Mouse (Mus musculus) G1E (cell line): ENCODE results near the gene Gm5460. TPM values are rescaled to one million over a fixed set of nuclear protein-coding genes. Genes with fewer than 3 reads are reported as not detected.

Source experiments
- ATAC-seq: 2 replicates; pipeline ENCODE4 v1.8.0; 2016; ENCODE audit warnings: mild to moderate bottlenecking; ENCODE audit not compliant: insufficient number of reproducible peaks, poor library complexity, low FRiP score, severe bottlenecking; ENCODE audit errors: extremely low read depth
- DNase-seq: peaks from one replicate; pipeline ENCODE4 v3.0.0; 2012; ENCODE audit warnings: low spot score
- H3K27me3 ChIP-seq: 2 replicates; pipeline ENCODE4 v1.6.1; 2012; ENCODE audit warnings: mild to moderate bottlenecking, low read length, inconsistent platforms; ENCODE audit not compliant: insufficient read depth
- H3K36me3 ChIP-seq: replicated peaks from 2 replicates; pipeline ENCODE3; 2012; ENCODE audit warnings: mild to moderate bottlenecking, inconsistent platforms
- H3K4me1 ChIP-seq: 2 replicates; pipeline ENCODE4 v1.6.1; 2012; ENCODE audit warnings: low read depth, low read length, inconsistent platforms, mixed read lengths; ENCODE audit not compliant: insufficient read depth
- H3K4me3 ChIP-seq: 2 replicates; pipeline ENCODE4 v1.5.1; 2012; ENCODE audit warnings: low read depth, mild to moderate bottlenecking, inconsistent platforms, low read length, moderate library complexity, mixed read lengths
- H3K9me3 ChIP-seq: replicated peaks from 2 replicates; pipeline ENCODE4 v1.6.1; 2012; ENCODE audit warnings: inconsistent platforms
- CTCF ChIP-seq: IDR thresholded peaks from 2 replicates; pipeline ENCODE4 v1.5.1; 2012; ENCODE audit warnings: low read depth, low read length, inconsistent platforms, mixed read lengths
- GATA1 ChIP-seq: IDR thresholded peaks from 2 replicates; pipeline ENCODE4 v1.6.1; 2012; ENCODE audit warnings: borderline replicate concordance, low read length, inconsistent platforms, mixed read lengths
- GATA2 ChIP-seq: IDR thresholded peaks from 2 replicates; pipeline ENCODE4 v1.6.1; 2012; ENCODE audit warnings: low read depth, low read length, inconsistent platforms, borderline replicate concordance
- POLR2AphosphoS5 ChIP-seq: IDR thresholded peaks from 2 replicates; pipeline ENCODE4 v1.6.1; 2012; ENCODE audit warnings: low read depth, low read length, inconsistent platforms; ENCODE audit not compliant: insufficient replicate concordance
- TAL1 ChIP-seq: conservative IDR thresholded peaks from 2 replicates; pipeline ENCODE4 v1.6.1; 2012; ENCODE audit warnings: low read depth, low read length, inconsistent platforms, mixed read lengths
- polyA plus RNA-seq: library from polyadenylated mRNA; stranded (reverse); fragments of >175 nt; gene quantifications from 2 replicates; pipeline ENCODE4 v1.2.3, GENCODE M21; 2012
- total RNA-seq, 2 experiments: library from RNA; stranded (forward) in 1 of 2; stranded (reverse) in 1 of 2; fragments of 200-1000 nt in 1 of 2; fragments of >200 nt in 1 of 2; fragmentation: Nextera tagmentation in 1 of 2; gene quantifications; 2 replicates each; pipeline ENCODE4 v1.2.3; 2014 to 2017

The Gm5460 gene
- total and polyA plus RNA-seq, 3 experiments, result not detected

- DNase-seq (no peak), ATAC-seq (no peak)
- H3K36me3 ChIP-seq, result no peaks in the 10 kb centered on the region
- peaks cover 32% of the 10 kb centered on the region for H3K9me3 ChIP-seq
- no peak for TF ChIP-seq TAL1
- no peak for TF ChIP-seq GATA1
- TF ChIP-seq GATA2, result no peak
- TF ChIP-seq CTCF, result no peak
- TF ChIP-seq POLR2AphosphoS5, result no peak
- H3K4me1 ChIP-seq, result no peaks in the 10 kb centered on the region
- H3K27me3 ChIP-seq, result no peaks in the 10 kb centered on the region
- no peak within 1 kb of the TSS for H3K4me3 ChIP-seq
Observed at GRCm38 (mm10) chr14:34015063-34015462, 1.5 kb upstream of the Gm5460 start, which contains the start of gene Gm30083. Gm30083 (minus strand) TSS chr14:34015182.

DNA sequence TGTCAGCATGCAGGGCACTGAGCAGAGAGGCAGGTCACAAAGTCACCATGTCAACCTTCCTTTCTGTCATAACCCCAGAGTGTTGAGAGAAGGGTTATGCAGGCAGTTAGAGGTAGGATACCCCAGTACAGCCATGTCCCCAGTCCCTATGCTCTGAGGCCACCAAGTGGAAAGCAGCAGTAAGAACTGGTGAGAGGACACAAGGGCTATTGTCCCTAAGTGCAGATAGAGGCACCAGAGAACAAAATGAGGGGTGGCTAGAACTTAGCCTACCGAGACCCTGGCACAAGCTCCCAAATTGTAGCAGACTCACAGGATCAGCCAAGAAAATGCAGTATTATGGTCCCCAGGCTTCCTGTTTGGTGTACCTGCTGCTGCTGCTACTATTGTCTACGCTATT is 380 bp downstream of the Gm5460 start:
- H3K4me3 ChIP-seq, result no peak overlapping the region
- no peak for ATAC-seq

GRCm38 (mm10) chr14:34026710-34027109 is 10.2 kb downstream of the Gm5460 start:
- Histone ChIP-seq H3K27me3 (no peaks in the 10 kb centered on the region), H3K9me3 (peaks cover 7% of the 10 kb centered on the region), H3K4me3 (no peak overlapping the region), H3K4me1 (no peaks in the 10 kb centered on the region), H3K36me3 (no peaks in the 10 kb centered on the region)
- TF ChIP-seq GATA2 (no peak), POLR2AphosphoS5 (no peak), GATA1 (no peak), TAL1 (no peak), CTCF (no peak)
- no peak for DNase-seq
- no peak for ATAC-seq

More for the DNA sequence above, 380 bp downstream of the Gm5460 start:
- Histone ChIP-seq H3K9me3 (peaks cover 32% of the 10 kb centered on the region), H3K4me1 (no peaks in the 10 kb centered on the region), H3K36me3 (no peaks in the 10 kb centered on the region), H3K27me3 (no peaks in the 10 kb centered on the region)
- no peak for TF ChIP-seq GATA2
- TF ChIP-seq CTCF, result no peak
- no peak for TF ChIP-seq GATA1
- no peak for TF ChIP-seq POLR2AphosphoS5
- TF ChIP-seq TAL1, result no peak
- DNase-seq, result no peak

- Histone ChIP-seq H3K36me3 (no peaks in the 10 kb centered on the region), H3K4me1 (no peaks in the 10 kb centered on the region), H3K4me3 (no peak overlapping the region), H3K27me3 (no peaks in the 10 kb centered on the region), H3K9me3 (peaks cover 20% of the 10 kb centered on the region)
- DNase-seq (no peak), ATAC-seq (no peak)
- TF ChIP-seq GATA1 (no peak), POLR2AphosphoS5 (no peak)
Observed at GRCm38 (mm10) chr14:34033841-34034610, 17.5 kb downstream of the Gm5460 start.

DNA sequence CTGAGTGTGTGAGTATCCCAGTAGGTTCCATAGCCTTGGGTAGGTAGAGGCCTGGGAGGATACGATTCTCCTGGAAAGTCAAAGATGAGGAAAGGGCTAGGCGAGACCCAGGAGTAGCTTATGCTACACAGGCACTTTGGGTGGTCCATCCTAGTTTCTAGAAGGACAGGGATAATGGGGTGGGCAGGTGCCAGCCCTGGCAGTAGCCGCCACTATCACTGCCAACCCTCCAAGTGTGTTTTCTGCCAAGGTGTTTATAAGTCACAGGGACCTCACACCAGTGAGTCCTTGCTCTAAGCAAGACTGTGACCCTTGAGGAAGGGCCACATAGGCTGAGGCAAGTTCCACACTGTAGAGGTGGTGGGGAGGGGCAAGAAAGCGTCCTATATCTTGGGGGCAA is 24.7 kb downstream of the Gm5460 start:
- ATAC-seq (no peak), DNase-seq (no peak)
- H3K9me3 ChIP-seq, result peaks cover 48% of the 10 kb centered on the region
- no peaks in the 10 kb centered on the region for H3K36me3 ChIP-seq
- H3K4me1 ChIP-seq, result no peaks in the 10 kb centered on the region
- TF ChIP-seq GATA2 (no peak), TAL1 (no peak), GATA1 (no peak), CTCF (no peak), POLR2AphosphoS5 (no peak)
- no peaks in the 10 kb centered on the region for H3K27me3 ChIP-seq
- H3K4me3 ChIP-seq, result no peak overlapping the region

DNA sequence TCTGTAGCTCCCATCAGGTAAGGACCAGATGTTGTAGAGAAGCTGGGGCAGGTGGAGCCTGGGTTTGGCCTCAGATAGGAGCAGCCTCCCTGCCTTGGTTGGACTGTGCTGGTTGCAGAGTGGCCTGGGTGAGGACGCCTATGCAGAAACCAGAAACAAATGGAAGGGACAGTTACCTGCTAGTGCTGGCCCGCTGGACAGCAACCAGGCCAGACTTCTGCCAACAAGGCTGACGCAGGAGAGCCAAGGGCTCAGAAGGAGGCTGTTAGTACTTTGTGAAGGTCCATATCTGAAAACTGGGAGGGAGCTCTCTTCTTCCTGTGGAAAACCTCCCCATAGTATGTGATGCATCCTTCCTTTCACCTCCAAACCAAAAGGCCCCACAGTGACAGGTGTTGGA is 26.8 kb downstream of the Gm5460 start:
- no peak for ATAC-seq
- Histone ChIP-seq H3K9me3 (peaks cover 40% of the 10 kb centered on the region), H3K4me3 (no peak overlapping the region), H3K4me1 (no peaks in the 10 kb centered on the region), H3K27me3 (no peaks in the 10 kb centered on the region), H3K36me3 (no peaks in the 10 kb centered on the region)
- no peak for DNase-seq
- TF ChIP-seq POLR2AphosphoS5 (no peak), GATA2 (no peak), GATA1 (no peak), CTCF (no peak), TAL1 (no peak)
